Mouse (Mus musculus) megakaryocyte, embryonic 14.5 days (primary cell): ENCODE data around the gene Cd3eap.

ENCODE experiments used
- FLI1 ChIP-seq: IDR thresholded peaks from 2 replicates; pipeline ENCODE4 v1.6.1; 2012; ENCODE audit warnings: low read length, inconsistent platforms, mixed read lengths
- GATA1 ChIP-seq: IDR thresholded peaks from 3 replicates; pipeline ENCODE4 v1.6.1; 2012; ENCODE audit warnings: mixed read lengths, low read length, inconsistent platforms, borderline replicate concordance

DNA sequence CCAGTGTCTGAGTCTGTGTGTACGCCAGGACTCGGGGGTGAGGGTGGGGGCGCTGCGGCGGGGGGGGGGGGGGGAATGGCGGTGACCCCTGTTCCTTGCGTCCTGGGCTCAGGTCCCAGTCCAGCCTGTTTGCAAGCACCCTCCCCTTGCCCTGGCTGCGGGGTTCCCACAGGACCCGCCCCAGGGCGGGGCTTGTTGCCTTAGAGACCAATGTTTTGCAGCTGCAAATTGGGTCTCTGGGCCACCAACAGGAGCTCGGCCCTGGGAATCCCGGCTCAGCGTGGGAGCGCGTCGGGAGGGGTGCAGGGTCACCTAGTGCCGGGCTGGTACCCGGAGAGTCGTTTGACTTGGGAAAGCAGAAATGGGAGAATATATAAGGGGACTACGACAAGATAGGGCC is 32.9 kb downstream of the Cd3eap start:
- no peak for TF ChIP-seq GATA1
- TF ChIP-seq FLI1: no peak
